Mouse (Mus musculus) liver, adult 2 months (tissue): ENCODE measurements around the gene Gm45062.

Experiments
- CTCF ChIP-seq: fragments of 200-500 bp; IDR thresholded peaks from 2 replicates; pipeline ENCODE4 v1.5.1; 2011; ENCODE audit warnings: low read depth, low read length, control low read depth
- POLR2A ChIP-seq: fragments of 200-500 bp; IDR thresholded peaks from 2 replicates; pipeline ENCODE4 v1.6.1; 2011; ENCODE audit warnings: low read length, control low read depth; ENCODE audit not compliant: insufficient read depth; ENCODE audit errors: extremely low read depth

- TF ChIP-seq CTCF: no peak
- TF ChIP-seq POLR2A: no peak
Observed at GRCm38 (mm10) chr6:8506631-8507030, 247.4 kb downstream of the Gm45062 start.
